Mouse (Mus musculus): ENCODE results near the gene Crabp2. TPM values are rescaled to one million over a fixed set of nuclear protein-coding genes. Genes with fewer than 3 reads are reported as not detected.
A peak's percentile ranks its signal among the peaks of the same experiment; 100 is the strongest.

Gene Crabp2
- total and polyA plus RNA-seq, 3 experiments = 0.23 to 1.2 TPM; not detected in 1

DNA sequence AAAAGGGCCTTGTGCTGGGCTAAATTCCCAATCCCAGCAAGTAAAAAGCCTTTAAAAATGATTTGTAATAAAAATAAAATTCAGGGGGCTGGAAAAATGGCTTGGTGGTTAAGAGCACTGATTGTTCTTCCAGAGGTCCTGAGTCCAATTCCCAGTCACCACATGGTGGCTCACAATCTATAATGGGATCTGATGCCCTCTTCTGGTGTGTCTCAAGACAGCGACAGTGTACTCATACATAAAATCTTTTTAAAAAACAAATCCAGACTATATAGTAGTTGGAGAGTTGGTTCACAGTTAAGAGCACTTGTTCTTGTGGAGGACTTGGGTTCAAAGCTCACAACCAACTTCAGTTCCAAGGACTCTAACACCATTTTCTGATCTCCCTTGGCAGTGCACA, 31.5 kb upstream of the Crabp2 start:
- Histone ChIP-seq H3K36me3 (ENCODE audit: control insufficient read depth in 1 of 2, insufficient read depth in 2 of 2, low read length in 2 of 2) (peaks cover 6 to 15% of the 10 kb centered on the region in 2 experiments), H3K9ac (ENCODE audit: control insufficient read depth, low read depth, low read length, poor library complexity, severe bottlenecking) (no peak overlapping the region), H3K27me3 (ENCODE audit: control insufficient read depth in 1 of 2, insufficient read depth in 2 of 2, low read length in 2 of 2) (no peaks in the 10 kb centered on the region), H3K4me1 (ENCODE audit: control insufficient read depth in 1 of 2, insufficient read depth in 2 of 2, low read length in 2 of 2) (peaks cover 0 to 3% of the 10 kb centered on the region in 2 experiments; a peak in 2 of 4 replicates), H3K9me3 (replicated peaks; ENCODE audit: insufficient read depth, low read length) (no peaks in the 10 kb centered on the region), H3K27ac (ENCODE audit: control insufficient read depth, low read depth, low read length) (no peak overlapping the region), H3K4me3 (ENCODE audit: control insufficient read depth in 1 of 2, insufficient read depth in 1 of 2, low read depth in 2 of 2, low read length in 2 of 2) (no peak overlapping the region), H3K79me2 (ENCODE audit: control insufficient read depth, insufficient read depth, low read length, poor library complexity) (peaks cover 22% of the 10 kb centered on the region)
- TF ChIP-seq NRF1 (IDR thresholded peaks at IDR 0.05; ENCODE audit: insufficient read depth, low read depth, low read length, poor library complexity, severe bottlenecking) (no peak), CTCF (IDR thresholded peaks at IDR 0.05 in 2 of 3, conservative IDR thresholded peaks at IDR 0.05 in 1 of 3; ENCODE audit: control insufficient read depth in 1 of 3, insufficient read depth in 1 of 3, low read depth in 2 of 3, low read length in 3 of 3, poor library complexity in 1 of 3, severe bottlenecking in 1 of 3) (peak in 1 of 3 experiments; percentile 19; a peak in 1 of 6 replicates)
- DNase-seq (ENCODE audit: low read depth, low spot score) = no peak

DNA sequence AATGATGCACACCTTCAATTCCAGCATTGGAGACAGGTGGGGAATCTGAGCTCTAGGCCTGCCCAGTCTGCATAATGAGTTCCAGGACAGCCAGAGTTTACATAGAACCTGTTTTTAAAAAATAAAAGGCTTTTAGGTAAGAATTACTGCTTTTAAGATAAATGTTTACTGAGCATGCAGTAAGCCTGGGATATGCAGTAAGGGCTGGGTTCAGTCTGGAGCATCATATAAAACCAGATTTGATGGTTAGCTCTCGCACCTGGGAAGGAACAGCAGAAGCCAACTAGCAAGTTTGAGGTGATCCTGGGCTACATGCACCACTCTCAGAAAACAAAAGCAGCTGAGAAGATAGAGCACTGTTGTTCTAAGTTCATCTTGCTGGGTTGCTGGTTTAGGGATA, 29.9 kb upstream of the Crabp2 start:
- Histone ChIP-seq H3K9ac (ENCODE audit: control insufficient read depth, low read depth, low read length, poor library complexity, severe bottlenecking) (no peak overlapping the region), H3K4me1 (ENCODE audit: control insufficient read depth in 1 of 2, insufficient read depth in 2 of 2, low read length in 2 of 2) (no peaks in the 10 kb centered on the region), H3K27ac (ENCODE audit: control insufficient read depth, low read depth, low read length) (no peak overlapping the region), H3K9me3 (replicated peaks; ENCODE audit: insufficient read depth, low read length) (no peaks in the 10 kb centered on the region), H3K27me3 (ENCODE audit: control insufficient read depth in 1 of 2, insufficient read depth in 2 of 2, low read length in 2 of 2) (no peaks in the 10 kb centered on the region), H3K79me2 (ENCODE audit: control insufficient read depth, insufficient read depth, low read length, poor library complexity) (peaks cover 9% of the 10 kb centered on the region), H3K4me3 (ENCODE audit: control insufficient read depth in 1 of 2, insufficient read depth in 1 of 2, low read depth in 2 of 2, low read length in 2 of 2) (no peak overlapping the region), H3K36me3 (ENCODE audit: control insufficient read depth in 1 of 2, insufficient read depth in 2 of 2, low read length in 2 of 2) (peaks cover 0 to 6% of the 10 kb centered on the region in 2 experiments; a peak in 3 of 4 replicates)
- no peak for DNase-seq (ENCODE audit: low read depth, low spot score)
- TF ChIP-seq TAL1 (IDR thresholded peaks at IDR 0.05; ENCODE audit: low read length) = no peak
- no peak for TF ChIP-seq ZC3H11A (IDR thresholded peaks at IDR 0.05; ENCODE audit: low read depth, low read length)
- no peak for TF ChIP-seq ELF1 (IDR thresholded peaks at IDR 0.05; ENCODE audit: low read depth, low read length)
- TF ChIP-seq UBTF (IDR thresholded peaks at IDR 0.05; ENCODE audit: borderline replicate concordance, insufficient read depth, low read depth, low read length) = no peak
- TF ChIP-seq SMC3 (IDR thresholded peaks at IDR 0.05; ENCODE audit: low read depth, low read length) = 0 out of 2 replicates have a peak, but pooled peaks have one; percentile 4
- TF ChIP-seq MAZ (IDR thresholded peaks at IDR 0.05; ENCODE audit: low read depth, low read length) = no peak
- TF ChIP-seq NELFE (IDR thresholded peaks at IDR 0.05; ENCODE audit: low read depth, low read length) = no peak
- 0 out of 2 replicates have a peak, but pooled peaks have one; percentile 41 for TF ChIP-seq POLR2AphosphoS2 (IDR thresholded peaks at IDR 0.05; ENCODE audit: low read length)
- no peak for TF ChIP-seq CHD2 (IDR thresholded peaks at IDR 0.05; ENCODE audit: low read length)
- no peak for TF ChIP-seq ZKSCAN1 (IDR thresholded peaks at IDR 0.05; ENCODE audit: low read depth, low read length)
- TF ChIP-seq ETS1 (IDR thresholded peaks at IDR 0.05; ENCODE audit: low read depth, low read length) = no peak
- no peak for TF ChIP-seq USF2 (IDR thresholded peaks at IDR 0.05; ENCODE audit: borderline replicate concordance in 1 of 2, insufficient read depth in 1 of 2, low read depth in 1 of 2, low read length in 2 of 2)
- no peak for TF ChIP-seq MEF2A (IDR thresholded peaks at IDR 0.05; ENCODE audit: extremely low read depth, insufficient replicate concordance, low read depth, low read length, poor library complexity, severe bottlenecking)
